Mouse (Mus musculus) heart, embryonic 11.5 days (tissue): ENCODE measurements around the gene Trex2. TPM values are rescaled to one million over a fixed set of nuclear protein-coding genes. Genes with fewer than 3 reads are reported as not detected.

Source experiments
- ATAC-seq: fragments of 200-750 bp; cut with Nextera tagmentation; replicated peaks from 2 replicates; pipeline ENCODE4 v1.8.0; 2017; ENCODE audit warnings: moderate library complexity; ENCODE audit not compliant: insufficient number of reproducible peaks, low FRiP score, low TSS enrichment
- H3K27ac ChIP-seq: fragments of 300-500 bp; sonication (generic); 2 replicates; pipeline ENCODE4 v1.5.1; 2014; ENCODE audit warnings: mild to moderate bottlenecking, low read depth, low read length
- H3K27me3 ChIP-seq: fragments of 300-500 bp; sonication (generic); 2 replicates; pipeline ENCODE4 v1.6.1; 2014; ENCODE audit warnings: mild to moderate bottlenecking, low read length, mixed read lengths; ENCODE audit not compliant: control insufficient read depth, insufficient read depth
- H3K36me3 ChIP-seq: fragments of 300-500 bp; sonication (generic); 2 replicates; pipeline ENCODE4 v1.6.1; 2014; ENCODE audit warnings: mild to moderate bottlenecking, low read length, moderate library complexity, mixed read lengths; ENCODE audit not compliant: control insufficient read depth, insufficient read depth
- H3K4me1 ChIP-seq: fragments of 300-500 bp; sonication (generic); 2 replicates; pipeline ENCODE4 v1.6.1; 2014; ENCODE audit warnings: low read length; ENCODE audit not compliant: control insufficient read depth, insufficient read depth
- H3K4me2 ChIP-seq: fragments of 300-500 bp; sonication (generic); 2 replicates; pipeline ENCODE4 v1.6.1; 2014; ENCODE audit warnings: mild to moderate bottlenecking, moderate library complexity
- H3K4me3 ChIP-seq: fragments of 300-500 bp; sonication (generic); 2 replicates; pipeline ENCODE4 v1.5.1; 2014; ENCODE audit warnings: low read depth, low read length
- H3K9ac ChIP-seq: fragments of 300-500 bp; sonication (generic); 2 replicates; pipeline ENCODE4 v1.6.1; 2014; ENCODE audit warnings: mild to moderate bottlenecking, low read depth, low read length, moderate library complexity
- H3K9me3 ChIP-seq: fragments of 300-500 bp; sonication (generic); replicated peaks from 2 replicates; pipeline ENCODE4 v1.6.1; 2016; ENCODE audit warnings: low read length; ENCODE audit not compliant: control insufficient read depth
- WGBS: fragments of 180-500 bp; shearing (Covaris S2); extraction: QIAGEN DNeasy Blood & Tissue Kit; methylation state at CpG from one replicate; pipeline ENCODE4 v1.1.7; 2014; ENCODE audit not compliant: insufficient replicate concordance; 5-methylcytosine and 5-hydroxymethylcytosine counted together
- polyA plus RNA-seq: library from polyadenylated mRNA; unstranded; fragments of >200 nt; fragmentation: Nextera tagmentation; extraction: Ambion mirVana; gene quantifications from 2 replicates; pipeline ENCODE4 v1.2.1, GENCODE M21; 2014

Gene Trex2
- polyA plus RNA-seq, 1 experiment from 2014 or later, result not detected

DNA sequence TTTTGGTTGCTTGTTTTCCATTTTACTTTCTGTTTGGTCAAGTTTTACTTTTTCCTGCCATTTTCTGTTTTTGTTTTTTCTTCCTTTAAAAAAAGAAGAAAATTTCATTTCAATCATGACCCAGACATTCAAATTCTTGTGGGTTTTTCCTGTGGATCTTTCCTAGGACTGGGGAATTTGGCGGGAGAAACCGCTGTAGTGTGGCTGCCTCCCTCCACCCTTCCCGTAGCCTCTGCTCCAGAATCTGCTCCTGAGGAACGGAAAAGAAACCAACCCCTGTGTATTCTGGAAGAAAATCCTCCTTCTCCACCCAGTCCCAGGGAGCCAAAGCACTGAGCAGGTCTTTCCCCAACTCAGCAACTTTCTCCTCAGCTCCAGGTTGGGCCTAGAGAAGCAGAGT is 25.6 kb upstream of the Trex2 start:
- H3K4me2 ChIP-seq, result no peak overlapping the region
- no peak overlapping the region for H3K27ac ChIP-seq
- peaks cover 5% of the 10 kb centered on the region; the same call in 1 of the 2 replicates for H3K4me1 ChIP-seq
- ATAC-seq, result no peak
- H3K9ac ChIP-seq, result no peak overlapping the region
- no peaks in the 10 kb centered on the region for H3K27me3 ChIP-seq
- H3K36me3 ChIP-seq, result no peaks in the 10 kb centered on the region
- WGBS, result 69% methylated on average over 4 of the region's 4 CpGs
- no peaks in the 10 kb centered on the region for H3K9me3 ChIP-seq
- no peak overlapping the region for H3K4me3 ChIP-seq

DNA sequence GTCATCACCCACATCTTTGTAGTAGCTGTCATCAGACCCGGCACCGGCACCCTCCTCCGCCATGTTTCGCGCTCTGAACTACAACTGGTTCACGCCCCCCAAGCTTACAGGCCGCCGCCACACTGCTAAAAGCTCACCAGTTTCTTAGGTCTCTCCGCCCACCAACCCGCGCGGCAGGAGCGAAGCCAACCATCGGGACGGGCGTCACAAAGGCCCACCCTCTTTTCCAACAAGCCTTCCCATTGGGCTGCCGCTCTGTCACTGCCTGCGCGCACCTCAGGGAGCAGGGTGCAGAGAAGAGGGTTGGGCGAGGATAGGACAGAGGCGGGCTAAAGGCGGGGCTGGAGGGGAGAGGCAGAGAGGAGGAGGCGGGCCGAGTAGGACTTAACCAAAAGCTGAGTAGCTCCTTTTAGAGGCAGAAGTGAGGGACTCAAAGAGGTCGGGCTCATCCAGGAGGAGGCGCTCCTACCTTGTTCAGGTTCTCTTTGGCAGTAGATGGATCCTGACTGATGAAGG is 23.8 kb upstream of the Trex2 start, which contains the start of gene Haus7:
Gene Haus7 (minus strand): TSS at position 168 of the 516 bp plus-strand sequence.
- peaks cover 5% of the 10 kb centered on the region; the same call in 1 of the 2 replicates for H3K4me1 ChIP-seq
- peak within 1 kb of the TSS; percentile 68 for H3K4me2 ChIP-seq
- 14% methylated on average over 26 of the region's 26 CpGs for WGBS
- H3K4me3 ChIP-seq, result peak within 1 kb of the TSS; percentile 56
- H3K36me3 ChIP-seq, result no peaks in the 10 kb centered on the region
- H3K9me3 ChIP-seq, result no peaks in the 10 kb centered on the region
- H3K9ac ChIP-seq, result peak within 1 kb of the TSS; percentile 68
- H3K27me3 ChIP-seq, result no peaks in the 10 kb centered on the region
- H3K27ac ChIP-seq, result 0 out of 2 replicates have a peak within 1 kb of the TSS, but pooled peaks have one; percentile 24
- peak; percentile 100 for ATAC-seq

DNA sequence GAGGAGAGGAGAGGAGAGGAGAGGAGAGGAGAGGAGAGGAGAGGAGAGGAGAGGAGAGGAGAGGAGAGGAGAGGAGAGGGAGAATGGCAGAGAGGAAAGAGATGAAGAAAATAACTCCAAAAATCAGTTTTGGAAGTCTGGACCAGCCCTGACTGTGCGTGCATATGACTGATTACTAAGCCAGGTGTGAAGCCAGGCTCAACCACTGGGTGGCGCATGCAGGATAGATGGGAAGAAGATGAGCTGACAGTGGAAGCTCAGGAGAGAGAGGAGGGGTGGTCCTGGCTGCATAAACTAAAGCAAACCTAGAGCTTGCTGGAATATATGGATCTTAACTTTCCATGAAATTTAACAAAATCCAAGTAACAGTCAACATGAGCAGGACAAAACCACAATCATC is 16.8 kb upstream of the Trex2 start:
- WGBS, result 33% methylated on average over 2 of the region's 2 CpGs

DNA sequence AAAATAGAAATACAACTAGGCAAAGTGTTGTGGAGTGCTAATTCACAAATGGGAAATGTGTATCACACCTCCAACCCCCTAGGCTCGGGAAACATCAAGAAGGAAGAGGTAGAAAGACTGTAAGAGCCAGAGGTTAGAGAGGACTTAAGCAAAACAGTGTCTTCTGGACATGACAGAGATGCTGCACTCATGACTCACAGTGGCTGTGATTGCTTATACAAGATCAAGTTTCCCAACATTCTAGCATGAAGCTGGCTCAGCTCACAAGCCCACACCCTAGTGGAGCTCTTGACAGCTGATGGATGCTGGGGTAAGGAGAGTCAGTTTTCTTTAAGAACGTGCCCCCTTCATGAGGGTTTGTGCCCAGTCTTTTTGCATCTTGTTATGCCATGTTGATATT is 6.3 kb upstream of the Trex2 start:
- Histone ChIP-seq H3K4me3 (no peak overlapping the region), H3K27ac (no peak overlapping the region), H3K27me3 (no peaks in the 10 kb centered on the region), H3K4me1 (0 out of 2 replicates have a peak, but pooled peaks cover 2% of the 10 kb centered on the region), H3K36me3 (peaks cover 3% of the 10 kb centered on the region; the same call in 1 of the 2 replicates), H3K4me2 (no peak overlapping the region), H3K9ac (no peak overlapping the region), H3K9me3 (no peaks in the 10 kb centered on the region)
- 56% methylated on average over 2 of the region's 2 CpGs for WGBS
- ATAC-seq, result no peak

More for the DNA sequence above, 16.8 kb upstream of the Trex2 start:
- Histone ChIP-seq H3K9me3 (no peaks in the 10 kb centered on the region), H3K27me3 (no peaks in the 10 kb centered on the region), H3K4me2 (no peak overlapping the region), H3K36me3 (peaks cover 3% of the 10 kb centered on the region; the same call in 1 of the 2 replicates), H3K27ac (no peak overlapping the region), H3K9ac (no peak overlapping the region), H3K4me1 (no peaks in the 10 kb centered on the region), H3K4me3 (no peak overlapping the region)
- no peak for ATAC-seq

DNA sequence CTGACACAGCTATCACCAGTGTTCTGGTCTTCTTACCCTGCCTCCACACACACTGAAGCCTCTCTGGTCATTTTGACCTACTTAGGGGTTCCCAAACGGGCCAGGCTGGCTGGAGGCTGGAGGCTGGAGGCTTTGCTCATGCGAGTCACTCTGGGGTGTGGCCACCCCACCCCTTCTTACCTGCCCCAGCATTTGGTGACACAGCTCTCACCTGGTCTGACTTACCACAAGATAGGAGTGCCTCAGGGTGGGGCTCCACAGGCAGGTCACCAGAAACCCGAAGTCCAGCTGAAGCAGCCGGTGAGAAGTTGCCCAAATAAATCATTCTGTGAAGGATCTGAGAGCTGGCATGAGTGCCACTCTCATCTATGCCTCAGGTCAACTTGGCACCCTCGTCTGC is 2.3 kb downstream of the Trex2 start:
- Histone ChIP-seq H3K27ac (no peak overlapping the region), H3K4me3 (no peak overlapping the region), H3K36me3 (peaks cover 3% of the 10 kb centered on the region; the same call in 1 of the 2 replicates), H3K9ac (no peak overlapping the region), H3K9me3 (no peaks in the 10 kb centered on the region), H3K27me3 (no peaks in the 10 kb centered on the region; the same call in 1 of the 2 replicates), H3K4me2 (no peak overlapping the region), H3K4me1 (no peaks in the 10 kb centered on the region)
- WGBS, result 67% methylated on average over 5 of the region's 5 CpGs
- no peak for ATAC-seq

DNA sequence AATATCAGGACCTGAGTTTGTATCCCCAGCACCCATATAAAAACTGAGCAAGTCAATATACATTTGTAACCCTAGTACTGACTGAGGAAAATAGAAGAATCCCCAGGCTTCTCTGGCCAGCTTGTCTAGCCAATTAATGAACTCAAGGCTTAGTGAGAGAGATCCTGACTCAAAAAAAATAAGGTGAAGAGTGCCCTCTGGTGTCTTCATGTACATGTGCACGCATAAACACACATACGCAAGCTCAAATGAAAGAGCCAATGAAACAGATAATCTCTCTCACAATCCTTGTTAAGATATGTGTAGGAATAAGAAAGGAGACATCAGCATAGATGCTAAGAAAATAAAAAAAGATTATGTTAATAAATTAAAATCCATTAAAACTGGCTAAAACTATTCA is 5.1 kb downstream of the Trex2 start:
- no peak overlapping the region for H3K4me2 ChIP-seq
- H3K9me3 ChIP-seq, result no peaks in the 10 kb centered on the region
- H3K4me1 ChIP-seq, result no peaks in the 10 kb centered on the region
- no peaks in the 10 kb centered on the region; the same call in 1 of the 2 replicates for H3K27me3 ChIP-seq
- no peak overlapping the region for H3K27ac ChIP-seq
- ATAC-seq, result no peak
- no peak overlapping the region for H3K9ac ChIP-seq
- no peak overlapping the region for H3K4me3 ChIP-seq
- no peaks in the 10 kb centered on the region for H3K36me3 ChIP-seq
- 77% methylated on average over 2 of the region's 2 CpGs for WGBS

DNA sequence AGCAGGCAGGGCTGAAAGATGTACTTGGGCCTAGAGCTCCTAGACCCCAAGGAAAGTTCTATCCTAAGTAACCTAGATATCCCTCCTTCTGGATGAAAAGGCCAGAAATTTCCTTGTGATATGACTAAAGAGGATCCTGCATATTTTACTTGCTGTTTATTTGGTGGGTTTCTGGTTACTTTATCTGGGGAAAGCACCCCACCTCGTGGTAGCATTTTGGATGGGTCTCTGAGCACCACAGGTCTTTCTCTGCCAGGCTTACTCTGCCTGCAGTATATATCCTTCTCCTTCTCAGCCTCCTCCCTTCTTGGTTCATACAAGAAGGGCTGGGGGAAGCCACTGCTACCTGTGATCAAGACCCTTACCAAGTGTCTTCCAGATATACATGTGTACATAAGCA is 22.4 kb downstream of the Trex2 start:
- H3K27ac ChIP-seq, result no peak overlapping the region
- peaks cover 16% of the 10 kb centered on the region for H3K27me3 ChIP-seq
- H3K36me3 ChIP-seq, result no peaks in the 10 kb centered on the region
- no peaks in the 10 kb centered on the region; the same call in 1 of the 2 replicates for H3K9me3 ChIP-seq
- no peak overlapping the region for H3K4me2 ChIP-seq
- no peak overlapping the region for H3K9ac ChIP-seq
- H3K4me3 ChIP-seq, result no peak overlapping the region
- no peak for ATAC-seq
- WGBS, result 47% methylated on average over 1 of the region's 1 CpGs
- H3K4me1 ChIP-seq, result no peaks in the 10 kb centered on the region

DNA sequence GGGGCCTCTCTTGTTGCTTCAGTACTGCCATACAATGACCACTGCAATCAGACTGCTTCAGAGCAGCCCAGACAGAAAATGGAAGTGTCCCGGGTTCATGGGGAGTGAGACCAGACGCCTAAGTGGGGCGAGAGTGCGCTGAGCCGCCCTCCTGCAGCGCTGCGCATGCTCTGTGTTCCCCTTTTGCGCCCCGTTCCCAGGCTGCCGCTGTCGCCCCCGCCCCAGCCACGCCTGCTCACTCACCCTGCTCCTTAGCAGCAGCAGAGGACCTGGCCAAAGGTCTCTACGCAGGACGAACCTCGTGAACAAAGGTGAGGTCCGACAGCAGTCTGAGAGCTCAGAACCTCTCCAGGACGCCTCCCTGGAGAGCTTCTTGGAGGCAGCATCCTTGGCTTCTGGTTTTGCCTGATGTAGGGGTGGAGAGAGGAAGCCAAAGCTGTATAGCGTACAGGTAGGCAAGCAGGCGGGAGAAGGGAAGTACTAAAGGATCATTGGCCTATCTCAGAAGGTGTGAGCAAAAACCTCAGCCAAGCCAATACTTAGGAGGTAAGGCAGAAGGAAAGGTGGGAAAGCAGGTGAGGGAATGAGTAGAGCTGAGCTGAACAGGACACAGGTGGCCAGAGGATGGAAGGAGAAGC is 24.1 kb downstream of the Trex2 start, which contains the start of gene Zfp92:
Gene Zfp92 (plus strand): TSS at position 217 of the 638 bp plus-strand sequence.
- Histone ChIP-seq H3K4me3 (peak within 1 kb of the TSS; percentile 18), H3K36me3 (no peaks in the 10 kb centered on the region), H3K27me3 (peaks cover 16% of the 10 kb centered on the region), H3K27ac (no peak within 1 kb of the TSS), H3K4me1 (no peaks in the 10 kb centered on the region), H3K4me2 (peak within 1 kb of the TSS; percentile 56), H3K9me3 (no peaks in the 10 kb centered on the region; the same call in 1 of the 2 replicates), H3K9ac (no peak within 1 kb of the TSS)
- ATAC-seq, result no peak
- 18% methylated on average over 20 of the region's 20 CpGs for WGBS
